Mouse (Mus musculus): Measurements from ENCODE around the gene Rcn2. TPM values are rescaled to one million over a fixed set of nuclear protein-coding genes. Genes with fewer than 3 reads are reported as not detected.
"Not testable (repeated sequence)": the region's sequence is repeated elsewhere in the genome, so short reads cannot be mapped to it uniquely, and the experiment has no call there.

The Rcn2 gene
- total RNA-seq (2021), result 100 to 1,000 TPM; 110 to 116 TPM
- long read RNA-seq, experiment 1, transcript Rcn2-201 (7 exons, 2,024 nt), result major isoform, 219 of 241 reads
- long read RNA-seq, experiment 1, partial matches to known transcripts, result 11 of 241 reads
- long read RNA-seq, experiment 1, other reads (novel, unspliced or antisense), result 9 of 241 reads
- long read RNA-seq, experiment 2, transcript Rcn2-204 (2 exons, 1,987 nt), result minor isoform, 7 of 296 reads
- long read RNA-seq, experiment 2, transcript Rcn2-201 (7 exons, 2,024 nt), result major isoform, 262 of 296 reads
- long read RNA-seq, experiment 2, partial matches to known transcripts, result 4 of 296 reads
- long read RNA-seq, experiment 2, other reads (novel, unspliced or antisense), result 23 of 296 reads

- DNase-seq (ENCODE audit: low spot score in 2 of 2), result peak; percentile 96
Observed at GRCm38 (mm10) chr9:56041372-56042180, at the start of gene Rcn2. Gene Rcn2, plus strand, starts transcription at chr9:56041845.

- not testable (repeated sequence) for DNase-seq (ENCODE audit: low spot score in 2 of 2)
Observed at GRCm38 (mm10) chr9:56004679-56005078, 37.0 kb upstream of the Rcn2 start.

GRCm38 (mm10) chr9:56010450-56010849, 31.2 kb upstream of the Rcn2 start, which contains the start of gene 4930563M21Rik:
Gene 4930563M21Rik, minus strand, starts transcription at chr9:56010550.
- no peak for DNase-seq (ENCODE audit: low spot score in 2 of 2)

- no peak for DNase-seq (ENCODE audit: low spot score in 2 of 2)
Observed at GRCm38 (mm10) chr9:56024772-56025171, 16.9 kb upstream of the Rcn2 start.

GRCm38 (mm10) chr9:56027292-56027691, 14.4 kb upstream of the Rcn2 start:
- DNase-seq (ENCODE audit: low spot score in 2 of 2), result no peak

- DNase-seq (ENCODE audit: low spot score in 2 of 2), result no peak
Observed at GRCm38 (mm10) chr9:56032219-56032618, 9.4 kb upstream of the Rcn2 start.

GRCm38 (mm10) chr9:56042181-56042621, 556 bp downstream of the Rcn2 start:
- DNase-seq (ENCODE audit: low spot score in 2 of 2), result no peak

- DNase-seq (ENCODE audit: low spot score in 2 of 2), result peak in 1 of 2 experiments; percentile 44
Observed at GRCm38 (mm10) chr9:56053796-56054195, 12.2 kb downstream of the Rcn2 start.

- DNase-seq (ENCODE audit: low spot score in 2 of 2), result no peak
Observed at GRCm38 (mm10) chr9:56056147-56056546, 14.5 kb downstream of the Rcn2 start.

GRCm38 (mm10) chr9:56062336-56062735, 20.7 kb downstream of the Rcn2 start:
- DNase-seq (ENCODE audit: low spot score in 2 of 2), result no peak

GRCm38 (mm10) chr9:56065011-56065410, 23.4 kb downstream of the Rcn2 start:
- no peak for DNase-seq (ENCODE audit: low spot score in 2 of 2)

GRCm38 (mm10) chr9:56067964-56068363, 26.3 kb downstream of the Rcn2 start:
- no peak for DNase-seq (ENCODE audit: low spot score in 2 of 2)

GRCm38 (mm10) chr9:56068630-56069029, 27.0 kb downstream of the Rcn2 start:
- no peak for DNase-seq (ENCODE audit: low spot score in 2 of 2)

- DNase-seq (ENCODE audit: low spot score in 2 of 2), result no peak
Observed at GRCm38 (mm10) chr9:56072861-56073260, 31.2 kb downstream of the Rcn2 start.

GRCm38 (mm10) chr9:56074863-56075262, 33.2 kb downstream of the Rcn2 start:
- no peak for DNase-seq (ENCODE audit: low spot score in 2 of 2)

- peak; percentile 64 to 85 for DNase-seq (ENCODE audit: low spot score in 2 of 2)
Observed at GRCm38 (mm10) chr9:56075264-56075663, 33.6 kb downstream of the Rcn2 start.

- DNase-seq (ENCODE audit: low spot score in 2 of 2), result no peak
Observed at GRCm38 (mm10) chr9:56075901-56076620, 34.4 kb downstream of the Rcn2 start.

GRCm38 (mm10) chr9:56079587-56079986, 37.9 kb downstream of the Rcn2 start:
- no peak for DNase-seq (ENCODE audit: low spot score in 2 of 2)

- DNase-seq (ENCODE audit: low spot score in 2 of 2), result no peak
Observed at GRCm38 (mm10) chr9:56086524-56086923, 44.9 kb downstream of the Rcn2 start.

- DNase-seq (ENCODE audit: low spot score in 2 of 2), result peak; percentile 70 to 72
Observed at GRCm38 (mm10) chr9:56089778-56090520, 48.3 kb downstream of the Rcn2 start, which contains the start of gene Pstpip1. Gene Pstpip1, plus strand, starts transcription at chr9:56089962.
